Mouse (Mus musculus): ENCODE measurements around the gene Slc12a1.

DNA sequence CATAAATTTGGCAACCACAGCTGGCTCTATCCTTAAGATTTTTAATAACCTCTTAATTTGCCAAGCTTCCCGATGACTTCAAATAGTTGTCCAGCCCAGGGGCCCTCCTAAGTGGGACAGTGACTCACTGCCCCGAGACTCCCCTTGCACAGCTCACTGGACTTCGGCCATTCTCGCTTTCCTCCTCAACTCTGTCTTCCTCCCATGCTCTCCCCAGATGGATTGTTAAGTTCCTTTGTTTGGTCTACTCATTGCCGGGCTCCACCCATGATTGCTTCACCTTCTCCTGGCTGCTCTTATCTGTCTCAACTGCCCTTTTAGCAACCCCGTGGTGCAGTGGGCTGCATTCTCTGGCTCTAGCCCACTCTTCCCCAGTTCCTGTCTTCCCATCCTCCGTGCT is 126.2 kb downstream of the Slc12a1 start:
- TF ChIP-seq POLR2A (IDR thresholded peaks at IDR 0.05; ENCODE audit: control insufficient read depth, extremely low read depth, insufficient read depth, low read length, poor library complexity) (no peak), CTCF (IDR thresholded peaks at IDR 0.05; ENCODE audit: borderline replicate concordance, control insufficient read depth, extremely low read depth, insufficient read depth, low read length, poor library complexity) (no peak)

All from thymus, adult 2 months (tissue).